Mouse (Mus musculus) gastrocnemius, postnatal 25 days (tissue): ENCODE measurements around the gene Adipor1. TPM values are rescaled to one million over a fixed set of nuclear protein-coding genes. Genes with fewer than 3 reads are reported as not detected.
"Not testable (repeated sequence)": the region's sequence is repeated elsewhere in the genome, so short reads cannot be mapped to it uniquely, and the experiment has no call there.

Experiments
- DNase-seq: peaks from one replicate; pipeline ENCODE4 v3.0.0; 2022
- total RNA-seq, 2 experiments: library from RNA; stranded (reverse); gene quantifications; 1 replicate in 1 of 2; 2 replicates in 1 of 2; pipeline ENCODE4 v1.2.3; 2021

The Adipor1 gene
- total RNA-seq, 2 experiments from 2014 or later = 149 to 152 TPM

- no peak for DNase-seq
These were observed 4.0 kb downstream of the Adipor1 start for GRCm38 (mm10) chr1:134419176-134419575.

DNA sequence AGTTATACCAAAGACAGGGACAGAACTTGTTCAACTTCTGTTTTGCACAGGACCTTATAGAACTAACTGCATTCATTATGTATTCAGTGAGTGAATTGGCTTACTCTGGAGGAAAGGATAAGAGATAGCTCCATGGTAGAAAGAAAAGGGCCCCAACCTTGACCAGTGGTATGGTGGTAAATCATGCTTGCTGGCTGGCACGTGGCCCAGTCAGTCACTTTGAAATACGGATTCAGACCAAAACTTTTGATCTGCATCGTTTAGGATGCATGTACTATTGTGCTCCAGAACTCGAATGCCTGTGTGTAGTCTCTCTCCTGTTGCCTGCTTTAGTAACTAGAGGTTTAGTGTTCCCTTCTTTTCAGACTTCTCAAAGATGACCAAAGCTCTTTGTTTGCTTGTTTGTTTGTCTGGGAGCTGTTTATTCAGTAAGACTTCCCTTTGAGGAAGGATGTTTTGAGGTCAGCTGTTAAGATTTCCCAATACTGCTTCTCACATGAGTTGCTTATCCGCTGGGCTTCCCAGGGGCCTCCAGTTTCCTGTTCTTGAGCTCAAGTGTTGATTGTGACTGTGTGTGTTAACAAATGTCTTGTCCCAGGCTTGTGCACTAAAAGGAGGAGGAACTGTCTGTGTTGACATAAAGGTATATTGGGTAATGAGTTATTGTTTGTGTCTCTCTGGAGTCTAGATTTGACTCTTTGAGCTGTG, 4.7 kb downstream of the Adipor1 start:
- DNase-seq = no peak

DNA sequence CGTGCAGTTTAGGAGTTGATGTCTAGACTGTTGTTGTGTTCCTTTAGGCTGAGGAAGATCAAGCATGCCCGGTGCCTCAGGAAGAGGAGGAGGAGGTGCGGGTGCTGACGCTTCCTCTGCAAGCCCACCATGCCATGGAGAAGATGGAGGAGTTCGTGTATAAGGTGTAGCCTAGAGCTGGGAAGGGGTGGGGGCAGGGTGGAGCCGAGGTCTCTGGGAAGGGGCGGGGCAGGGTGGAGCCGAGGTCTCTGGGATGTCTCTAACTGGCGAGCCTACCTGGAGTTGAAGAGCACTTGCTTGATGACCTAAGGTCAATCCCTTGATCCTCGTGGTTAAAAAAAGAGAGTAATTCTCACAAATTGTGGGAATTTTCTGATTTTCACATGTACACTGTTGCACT, 8.7 kb downstream of the Adipor1 start:
- DNase-seq = no peak

DNA sequence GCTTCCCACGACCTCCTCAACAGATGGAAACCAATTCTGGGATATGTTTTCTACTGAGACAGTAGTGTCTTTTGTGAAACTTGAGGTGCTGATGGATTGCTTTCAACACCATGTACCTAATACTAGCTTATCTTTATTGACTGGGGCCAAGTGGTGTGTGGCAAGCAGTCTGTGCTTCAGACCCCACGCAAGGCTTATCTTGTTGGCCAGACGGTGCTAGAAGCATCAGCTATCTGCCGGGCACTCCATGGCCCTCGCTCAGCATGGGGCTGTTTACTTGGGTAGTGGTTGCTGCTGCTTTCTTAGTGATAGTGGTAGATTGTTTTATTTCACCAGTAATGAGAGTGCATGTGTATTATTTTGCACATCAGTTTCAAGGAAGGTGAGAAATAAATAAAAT, 11.1 kb downstream of the Adipor1 start:
- DNase-seq = no peak

- no peak for DNase-seq
These were observed 17.8 kb downstream of the Adipor1 start for GRCm38 (mm10) chr1:134433002-134433401.

- DNase-seq = no peak
These were observed 18.3 kb downstream of the Adipor1 start for GRCm38 (mm10) chr1:134433473-134433872.

GRCm38 (mm10) chr1:134435414-134435813, 20.2 kb downstream of the Adipor1 start:
- no peak for DNase-seq

DNA sequence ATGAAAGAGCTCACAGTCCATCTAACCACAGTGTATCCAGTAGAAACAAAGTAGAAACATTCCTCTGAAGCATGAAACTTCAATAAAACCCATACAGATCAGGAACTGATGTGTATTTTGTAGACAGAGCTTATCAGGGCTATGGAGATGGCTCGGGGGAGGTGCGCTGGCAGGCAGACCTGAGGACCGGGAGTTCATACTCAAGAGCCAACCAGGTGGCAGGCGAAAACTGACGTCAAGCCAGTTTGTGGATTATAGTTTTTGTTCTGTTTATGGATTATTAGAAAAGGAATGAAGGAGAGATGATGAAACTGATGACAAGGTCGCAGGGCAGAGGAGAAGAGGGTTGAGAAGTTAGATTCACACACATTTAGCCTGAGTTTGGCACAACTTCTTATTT, 25.3 kb downstream of the Adipor1 start:
- DNase-seq = no peak

DNA sequence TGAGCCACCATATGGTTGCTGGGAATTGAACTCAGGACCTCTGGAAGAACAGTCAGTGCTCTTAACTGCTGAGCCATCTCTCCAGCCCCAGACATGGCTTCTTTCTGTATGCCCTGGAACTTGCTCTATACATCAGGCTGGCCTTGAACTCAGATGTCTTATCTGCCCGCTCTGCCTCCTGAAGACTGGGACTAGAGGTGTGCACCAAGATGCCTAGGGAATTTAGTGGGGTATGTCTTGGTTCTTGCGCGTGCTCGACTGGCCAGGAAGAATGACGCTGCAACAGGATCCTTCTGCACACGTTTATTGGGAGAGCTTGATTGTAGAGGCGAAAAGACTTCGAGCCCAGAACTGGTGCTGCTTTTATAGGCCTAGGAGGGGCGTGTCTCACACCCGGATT, 26.6 kb downstream of the Adipor1 start:
- DNase-seq = not testable (repeated sequence)

DNA sequence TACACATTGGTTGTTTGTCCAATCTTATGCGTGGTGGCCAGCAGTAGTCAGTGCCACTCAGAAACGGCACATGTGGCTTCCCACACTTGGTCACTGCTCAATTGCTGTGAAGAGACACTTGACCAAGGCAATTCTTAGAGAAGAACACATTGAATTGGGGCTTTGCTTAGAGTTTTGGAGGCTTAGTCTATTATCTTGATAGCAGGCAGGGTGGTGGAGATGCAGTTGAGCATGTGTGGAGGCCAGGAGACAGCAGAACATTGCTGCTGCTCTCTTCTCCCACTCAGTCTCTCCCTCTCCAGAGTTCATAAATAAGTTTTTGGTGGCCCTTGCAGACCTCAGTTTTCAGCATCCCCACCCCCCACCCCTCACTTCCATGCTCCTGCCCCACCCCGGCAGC, 27.2 kb downstream of the Adipor1 start:
- no peak for DNase-seq

DNA sequence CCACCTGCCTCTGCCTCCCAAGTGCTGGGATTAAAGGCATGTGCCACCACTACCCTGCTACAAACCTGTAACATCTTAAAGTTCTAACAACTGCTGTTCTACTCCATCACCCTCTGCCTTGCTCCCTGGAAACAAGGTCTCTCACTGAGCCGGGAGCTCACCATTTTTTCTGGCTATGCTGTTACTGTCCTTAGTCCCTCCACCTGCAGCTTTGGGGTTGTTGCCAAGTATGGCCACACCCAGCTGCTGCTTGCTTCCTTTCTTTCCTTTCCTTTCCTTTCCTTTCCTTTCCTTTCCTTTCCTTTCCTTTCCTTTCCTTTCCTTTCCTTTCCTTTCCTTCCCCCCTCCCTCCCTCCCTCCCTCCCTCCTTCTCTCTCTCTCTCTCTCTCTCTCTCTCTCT, 28.1 kb downstream of the Adipor1 start:
- DNase-seq = not testable (repeated sequence)

DNA sequence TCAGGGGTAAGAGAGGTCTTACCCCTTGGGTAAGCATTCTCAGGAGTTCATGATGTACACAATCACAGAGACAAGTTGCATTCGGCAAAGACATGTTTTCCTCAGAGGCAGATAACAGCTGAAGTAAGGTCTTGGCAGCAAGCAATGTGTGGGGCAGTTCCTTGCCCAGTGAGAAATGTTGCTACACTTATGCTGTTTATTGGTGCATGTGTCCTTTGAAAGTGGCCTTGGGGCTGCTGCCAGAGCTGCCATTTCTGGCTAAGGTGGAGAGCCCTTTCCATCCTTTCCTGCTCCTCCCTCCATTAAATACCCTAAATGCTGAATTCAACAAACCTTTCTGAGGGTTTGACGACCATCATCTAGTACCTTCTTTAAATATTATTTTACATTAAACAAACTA, 30.2 kb downstream of the Adipor1 start:
- no peak for DNase-seq

- DNase-seq = not testable (repeated sequence)
These were observed 33.4 kb downstream of the Adipor1 start for GRCm38 (mm10) chr1:134448537-134448936.

GRCm38 (mm10) chr1:134450201-134450600, 35.0 kb downstream of the Adipor1 start:
- no peak for DNase-seq

- DNase-seq = no peak
These were observed 35.8 kb downstream of the Adipor1 start for GRCm38 (mm10) chr1:134450986-134451385.

DNA sequence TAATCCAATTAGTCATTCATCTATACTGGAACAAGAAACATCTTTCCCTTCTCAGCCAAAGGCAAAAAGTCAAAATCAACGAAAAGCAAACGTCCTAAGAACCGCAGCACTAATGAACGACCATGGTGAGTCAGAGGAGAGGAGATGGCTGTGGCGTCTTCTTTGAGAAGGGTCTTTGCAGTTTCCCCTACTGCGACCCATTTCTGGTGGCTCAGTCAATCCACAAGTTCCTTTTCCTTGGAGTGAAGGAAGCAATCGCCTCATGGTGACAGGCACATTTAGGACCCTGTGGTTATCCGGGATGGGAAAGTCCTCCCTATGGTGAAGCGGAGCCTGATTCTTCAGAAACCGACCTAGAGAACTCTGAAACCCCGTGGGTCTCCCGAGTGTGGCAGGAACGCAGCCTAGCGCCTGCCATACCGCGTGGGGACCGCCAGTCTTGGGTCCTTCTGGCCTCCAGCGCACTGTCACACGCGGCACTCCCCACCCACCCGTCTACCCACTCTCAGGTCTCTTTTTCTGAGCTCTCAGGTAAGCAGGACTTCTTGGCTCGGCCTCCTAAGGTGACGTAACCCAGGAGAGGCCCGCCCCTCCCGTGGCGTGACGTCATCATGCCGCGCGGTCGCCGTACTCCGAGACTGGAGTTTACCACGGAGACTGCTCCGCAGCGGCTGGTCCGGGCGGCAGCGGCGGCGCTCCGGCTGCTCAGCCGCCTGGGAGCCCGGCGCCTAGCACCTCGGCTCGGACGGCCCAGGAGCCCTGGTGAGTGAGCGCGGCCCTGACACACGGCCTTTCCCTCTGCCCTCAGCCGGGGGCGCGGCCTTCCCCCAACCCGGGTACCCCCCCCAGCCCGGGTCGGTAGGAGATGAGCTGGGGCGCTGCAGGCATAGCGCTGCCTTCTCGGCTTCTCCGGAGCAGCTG, 40.0 kb downstream of the Adipor1 start, which contains the start of gene Klhl12:
TSS of gene Klhl12 (plus strand) at position 628 of the 921 bp plus-strand sequence.
- DNase-seq = peak; percentile 87

DNA sequence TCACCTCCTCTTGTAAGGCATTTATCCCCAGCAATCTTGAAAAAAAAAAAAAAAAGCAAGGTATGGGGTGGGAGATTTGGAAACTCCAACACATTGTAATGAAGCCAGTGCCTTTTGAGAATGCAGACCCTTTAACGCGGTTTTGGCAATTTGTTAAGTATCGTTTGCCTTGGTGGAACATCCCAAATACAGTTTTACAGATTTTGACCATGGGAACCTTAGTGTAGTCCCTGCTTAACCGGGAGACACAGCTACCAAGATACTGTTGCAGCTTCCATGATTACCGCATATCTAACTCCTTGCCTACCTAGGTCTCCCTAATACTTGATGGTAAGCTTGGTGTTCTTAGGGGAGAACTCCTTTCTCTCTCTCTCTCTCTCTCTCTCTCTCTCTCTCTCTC, 40.9 kb downstream of the Adipor1 start:
- DNase-seq = no peak

DNA sequence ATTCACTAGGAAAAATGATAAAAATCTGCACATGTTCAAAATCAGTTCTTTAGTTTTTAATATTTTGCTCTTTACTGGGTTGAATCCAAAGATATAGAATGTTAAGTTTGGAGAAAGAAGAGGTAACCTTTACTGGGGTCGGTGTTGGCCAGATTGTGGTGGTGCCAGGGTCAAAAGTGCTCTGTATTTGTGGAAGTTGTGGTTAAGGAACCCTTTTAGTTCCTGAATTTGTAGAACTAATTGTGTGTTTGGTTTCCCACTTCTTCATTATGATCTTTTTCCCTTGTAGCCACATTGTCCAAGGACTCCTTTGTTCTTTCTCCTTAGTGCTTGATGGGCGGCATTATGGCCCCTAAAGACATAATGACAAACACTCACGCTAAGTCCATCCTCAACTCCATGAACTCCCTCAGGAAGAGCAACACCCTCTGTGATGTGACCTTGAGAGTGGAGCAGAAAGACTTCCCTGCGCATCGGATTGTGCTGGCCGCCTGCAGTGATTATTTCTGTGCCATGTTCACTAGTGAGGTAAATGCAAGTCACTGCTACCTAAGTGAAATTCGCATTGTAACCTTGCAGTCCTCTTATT, 43.1 kb downstream of the Adipor1 start:
- no peak for DNase-seq

- no peak for DNase-seq
These were observed 45.4 kb downstream of the Adipor1 start for GRCm38 (mm10) chr1:134460294-134461284.
